In genomic region chr10:119885563-119885962, GRCm38 (mm10) we compare ENCODE assay signal across 11 mouse cellular contexts.
A peak's percentile ranks its signal among the peaks of the same experiment; 100 is the strongest.
DNase-seq lines count a peak whose midpoint lies in the region; ATAC-seq and TF ChIP-seq lines count a peak whose summit lies in the region.
"Had no signal": no experiment of that assay in that cellular context is flagged by ENCODE, and none has a peak within 500 bp of the region (broad histone marks: within the 10 kb centered on the region; RNA-seq: fewer than 3 reads in every experiment).

No protein-coding gene starts in this region.

- no peaks in the 10 kb centered on the region for H3K27me3 ChIP-seq in intestine, postnatal 0 days (replicated peaks; ENCODE audit: control insufficient read depth, insufficient read depth, low read length)
- H3K27me3 ChIP-seq in intestine, embryonic 15.5 days (replicated peaks) = no peaks in the 10 kb centered on the region
- H3K27me3 ChIP-seq in neural tube, embryonic 13.5 days = no peaks in the 10 kb centered on the region
- H3K27me3 ChIP-seq in forebrain, embryonic 13.5 days = no peaks in the 10 kb centered on the region
- no peaks in the 10 kb centered on the region for H3K27me3 ChIP-seq in thymus, adult 2 months (ENCODE audit: control insufficient read depth, insufficient read depth, low read length)
- H3K27me3 ChIP-seq: liver, embryonic 15.5 days; stomach, embryonic 15.5 days had no signal

- no peaks in the 10 kb centered on the region for H3K9me3 ChIP-seq in intestine, postnatal 0 days (ENCODE audit: control insufficient read depth)
- no peaks in the 10 kb centered on the region for H3K9me3 ChIP-seq in intestine, embryonic 15.5 days
- H3K9me3 ChIP-seq in neural tube, embryonic 13.5 days = no peaks in the 10 kb centered on the region
- H3K9me3 ChIP-seq in forebrain, embryonic 13.5 days (replicated peaks) = no peaks in the 10 kb centered on the region
- H3K9me3 ChIP-seq: liver, embryonic 15.5 days; stomach, embryonic 15.5 days had no signal

- no peaks in the 10 kb centered on the region for H3K4me1 ChIP-seq in intestine, postnatal 0 days (replicated peaks; ENCODE audit: control insufficient read depth, insufficient read depth, low read length)
- H3K4me1 ChIP-seq in intestine, embryonic 15.5 days (replicated peaks) = no peaks in the 10 kb centered on the region
- peaks cover 25% of the 10 kb centered on the region for H3K4me1 ChIP-seq in neural tube, embryonic 13.5 days (replicated peaks)
- H3K4me1 ChIP-seq in forebrain, embryonic 13.5 days = peaks cover 21% of the 10 kb centered on the region
- H3K4me1 ChIP-seq in thymus, adult 2 months (replicated peaks; ENCODE audit: control insufficient read depth, insufficient read depth, low read length) = no peaks in the 10 kb centered on the region
- H3K4me1 ChIP-seq: liver, embryonic 15.5 days; stomach, embryonic 15.5 days had no signal

- WGBS in intestine, postnatal 0 days = 85% methylated on average over 6 of the region's 6 CpGs
- 79% methylated on average over 6 of the region's 6 CpGs for WGBS in intestine, embryonic 15.5 days
- 76% methylated on average over 6 of the region's 6 CpGs for WGBS in neural tube, embryonic 13.5 days
- WGBS in forebrain, embryonic 13.5 days = 75% methylated on average over 6 of the region's 6 CpGs
- WGBS in thymus, adult 2 months = 85% methylated on average over 6 of the region's 6 CpGs

- TF ChIP-seq POLR2A in thymus, adult 2 months (IDR thresholded peaks at IDR 0.05; ENCODE audit: control insufficient read depth, extremely low read depth, insufficient read depth, low read length, poor library complexity) = no peak

- no peak overlapping the region for H3K4me2 ChIP-seq in intestine, postnatal 0 days (replicated peaks; ENCODE audit: low read depth)
- no peak overlapping the region for H3K4me2 ChIP-seq in intestine, embryonic 15.5 days (replicated peaks)
- no peak overlapping the region for H3K4me2 ChIP-seq in neural tube, embryonic 13.5 days
- no peak overlapping the region for H3K4me2 ChIP-seq in forebrain, embryonic 13.5 days
- H3K4me2 ChIP-seq: liver, embryonic 15.5 days; stomach, embryonic 15.5 days had no signal

- H3K9ac ChIP-seq in intestine, postnatal 0 days (ENCODE audit: low read depth, low read length) = no peak overlapping the region
- no peak overlapping the region for H3K9ac ChIP-seq in intestine, embryonic 15.5 days
- no peak overlapping the region for H3K9ac ChIP-seq in neural tube, embryonic 13.5 days
- H3K9ac ChIP-seq in forebrain, embryonic 13.5 days = no peak overlapping the region
- H3K9ac ChIP-seq: liver, embryonic 15.5 days; stomach, embryonic 15.5 days had no signal

- peak; percentile 66 for TF ChIP-seq CTCF in intestine, postnatal 0 days (IDR thresholded peaks at IDR 0.05; ENCODE audit: low read depth)
- no peak for TF ChIP-seq CTCF in thymus, adult 2 months (IDR thresholded peaks at IDR 0.05; ENCODE audit: borderline replicate concordance, control insufficient read depth, extremely low read depth, insufficient read depth, low read length, poor library complexity)

- H3K27ac ChIP-seq in intestine, postnatal 0 days (ENCODE audit: low read depth, low read length) = no peak overlapping the region
- no peak overlapping the region for H3K27ac ChIP-seq in intestine, embryonic 15.5 days
- H3K27ac ChIP-seq in neural tube, embryonic 13.5 days (replicated peaks) = 0 out of 2 replicates have a peak overlapping the region, but pooled peaks have one; percentile 5
- H3K27ac ChIP-seq in forebrain, embryonic 13.5 days = peak overlapping the region; percentile 63; the same call in 1 of the 2 replicates
- H3K27ac ChIP-seq in thymus, adult 2 months (ENCODE audit: control insufficient read depth, insufficient read depth, low read length) = no peak overlapping the region
- H3K27ac ChIP-seq: liver, embryonic 15.5 days; stomach, embryonic 15.5 days had no signal

- no peak for ATAC-seq in intestine, postnatal 0 days
- no peak for ATAC-seq in intestine, embryonic 15.5 days
- ATAC-seq in neural tube, embryonic 13.5 days (ENCODE audit: low read depth) = no peak
- ATAC-seq in forebrain, embryonic 13.5 days = 0 out of 2 replicates have a peak, but pooled peaks have one; percentile 25

- DNase-seq in neural tube, embryonic 10.5 days (ENCODE audit: extremely low spot score, low spot score) = no peak
- no peak for DNase-seq in Muller cell, postnatal 12 days (ENCODE audit: inconsistent ontology term)
- DNase-seq in thymus, adult 2 months = no peak
- DNase-seq: cerebellum, adult 9-11 months; kidney, postnatal 25 days had no signal

- H3K4me3 ChIP-seq in intestine, postnatal 0 days (ENCODE audit: low read depth, low read length) = no peak overlapping the region
- H3K4me3 ChIP-seq in intestine, embryonic 15.5 days (replicated peaks) = no peak overlapping the region
- no peak overlapping the region for H3K4me3 ChIP-seq in neural tube, embryonic 13.5 days
- H3K4me3 ChIP-seq in forebrain, embryonic 13.5 days = no peak overlapping the region
- no peak overlapping the region for H3K4me3 ChIP-seq in thymus, adult 2 months (ENCODE audit: control insufficient read depth, insufficient read depth, low read length)
- H3K4me3 ChIP-seq: liver, embryonic 15.5 days; stomach, embryonic 15.5 days had no signal

- no peaks in the 10 kb centered on the region for H3K36me3 ChIP-seq in intestine, postnatal 0 days (ENCODE audit: control insufficient read depth, insufficient read depth)
- no peaks in the 10 kb centered on the region for H3K36me3 ChIP-seq in intestine, embryonic 15.5 days
- no peaks in the 10 kb centered on the region for H3K36me3 ChIP-seq in neural tube, embryonic 13.5 days
- no peaks in the 10 kb centered on the region for H3K36me3 ChIP-seq in forebrain, embryonic 13.5 days (ENCODE audit: poor library complexity, severe bottlenecking)
- no peaks in the 10 kb centered on the region for H3K36me3 ChIP-seq in thymus, adult 2 months (ENCODE audit: control insufficient read depth, insufficient read depth, low read length)
- H3K36me3 ChIP-seq: liver, embryonic 15.5 days; stomach, embryonic 15.5 days had no signal

Comparison
In these comparisons a context has a peak if more than half of its experiments do, and no peak if none do; other contexts are left out.
1. H3K27ac ChIP-seq: peak in neural tube, embryonic 13.5 days (single experiment) and forebrain, embryonic 13.5 days (single experiment); none in intestine, postnatal 0 days (single experiment), intestine, embryonic 15.5 days (single experiment) and thymus, adult 2 months (single experiment).